Mouse (Mus musculus) embryonic facial prominence, embryonic 14.5 days (tissue): Measurements from ENCODE around the gene Spint1. TPM values are rescaled to one million over a fixed set of nuclear protein-coding genes. Genes with fewer than 3 reads are reported as not detected.
A peak's percentile ranks its signal among the peaks of the same experiment; 100 is the strongest.

Source experiments
- ATAC-seq: fragments of 200-750 bp; cut with Nextera tagmentation; 2 replicates; pipeline ENCODE4 v1.8.0; 2017; ENCODE audit warnings: low read depth, moderate number of reproducible peaks, moderate TSS enrichment
- DNase-seq: peaks from one replicate; pipeline ENCODE4 v3.0.0-alpha.2; 2015; ENCODE audit warnings: low spot score
- H3K27ac ChIP-seq: fragments of 300-500 bp; sonication (generic); replicated peaks from 2 replicates; pipeline ENCODE4 v1.5.1; 2014; ENCODE audit warnings: low read depth, mild to moderate bottlenecking, low read length, moderate library complexity
- H3K27me3 ChIP-seq: fragments of 300-500 bp; sonication (generic); replicated peaks from 2 replicates; pipeline ENCODE4 v1.6.1; 2014; ENCODE audit warnings: low read length; ENCODE audit not compliant: control insufficient read depth, insufficient read depth
- H3K36me3 ChIP-seq: fragments of 300-500 bp; sonication (generic); 2 replicates; pipeline ENCODE4 v1.6.1; 2014; ENCODE audit warnings: low read length, mixed read lengths; ENCODE audit not compliant: control insufficient read depth, insufficient read depth
- H3K4me1 ChIP-seq: fragments of 300-500 bp; sonication (generic); 2 replicates; pipeline ENCODE4 v1.6.1; 2014; ENCODE audit warnings: antibody characterized with exemption, low read length; ENCODE audit not compliant: control insufficient read depth, insufficient read depth
- H3K4me2 ChIP-seq: fragments of 300-500 bp; sonication (generic); 2 replicates; pipeline ENCODE4 v1.6.1; 2014; ENCODE audit warnings: low read depth, mild to moderate bottlenecking, low read length, moderate library complexity, mixed read lengths
- H3K4me3 ChIP-seq: fragments of 300-500 bp; sonication (generic); 2 replicates; pipeline ENCODE4 v1.5.1; 2014; ENCODE audit warnings: low read depth, mild to moderate bottlenecking, low read length
- H3K9ac ChIP-seq: fragments of 300-500 bp; sonication (generic); 2 replicates; pipeline ENCODE4 v1.6.1; 2014; ENCODE audit warnings: low read depth, mild to moderate bottlenecking, low read length, moderate library complexity, mixed read lengths
- H3K9me3 ChIP-seq: fragments of 300-500 bp; sonication (generic); 2 replicates; pipeline ENCODE4 v1.6.1; 2016; ENCODE audit warnings: low read length; ENCODE audit not compliant: control insufficient read depth
- WGBS: fragments of 180-500 bp; shearing (Covaris S2); extraction: QIAGEN DNeasy Blood & Tissue Kit; methylation state at CpG from one replicate; pipeline ENCODE4 v1.1.7; 2014; 5-methylcytosine and 5-hydroxymethylcytosine counted together
- polyA plus RNA-seq: library from polyadenylated mRNA; unstranded; fragments of >200 nt; fragmentation: Nextera tagmentation; extraction: Ambion mirVana; gene quantifications from 2 replicates; pipeline ENCODE4 v1.2.1, GENCODE M21; 2014

The Spint1 gene
- polyA plus RNA-seq, 1 experiment from 2014 or later: 14.1 TPM

GRCm38 (mm10) chr2:119274126-119274525, 37.0 kb downstream of the Spint1 start:
- Histone ChIP-seq H3K27me3 (peaks cover 11% of the 10 kb centered on the region), H3K36me3 (no peaks in the 10 kb centered on the region), H3K4me1 (no peaks in the 10 kb centered on the region), H3K4me2 (no peak overlapping the region), H3K9me3 (no peaks in the 10 kb centered on the region), H3K9ac (no peak overlapping the region), H3K4me3 (no peak overlapping the region), H3K27ac (no peak overlapping the region)
- no peak for DNase-seq
- WGBS: 71% methylated on average over 1 of the region's 1 CpGs
- no peak for ATAC-seq

- H3K36me3 ChIP-seq: no peaks in the 10 kb centered on the region
- no peak overlapping the region for H3K4me2 ChIP-seq
- H3K9ac ChIP-seq: no peak overlapping the region
- ATAC-seq (no peak), DNase-seq (no peak)
- no peaks in the 10 kb centered on the region for H3K4me1 ChIP-seq
- H3K4me3 ChIP-seq: no peak overlapping the region
- no peak overlapping the region for H3K27ac ChIP-seq
- H3K27me3 ChIP-seq: no peaks in the 10 kb centered on the region
- 79% methylated on average over 7 of the region's 7 CpGs for WGBS
- H3K9me3 ChIP-seq: no peaks in the 10 kb centered on the region
Observed at GRCm38 (mm10) chr2:119276926-119277325, 39.8 kb downstream of the Spint1 start.

- Histone ChIP-seq H3K36me3 (no peaks in the 10 kb centered on the region), H3K27me3 (no peaks in the 10 kb centered on the region), H3K9ac (no peak overlapping the region), H3K4me3 (no peak overlapping the region), H3K4me1 (no peaks in the 10 kb centered on the region), H3K9me3 (no peaks in the 10 kb centered on the region), H3K27ac (no peak overlapping the region), H3K4me2 (no peak overlapping the region)
- ATAC-seq: no peak
- 87% methylated on average over 23 of the region's 23 CpGs for WGBS
- DNase-seq: no peak
Observed at GRCm38 (mm10) chr2:119277810-119278209, 40.6 kb downstream of the Spint1 start.

DNA sequence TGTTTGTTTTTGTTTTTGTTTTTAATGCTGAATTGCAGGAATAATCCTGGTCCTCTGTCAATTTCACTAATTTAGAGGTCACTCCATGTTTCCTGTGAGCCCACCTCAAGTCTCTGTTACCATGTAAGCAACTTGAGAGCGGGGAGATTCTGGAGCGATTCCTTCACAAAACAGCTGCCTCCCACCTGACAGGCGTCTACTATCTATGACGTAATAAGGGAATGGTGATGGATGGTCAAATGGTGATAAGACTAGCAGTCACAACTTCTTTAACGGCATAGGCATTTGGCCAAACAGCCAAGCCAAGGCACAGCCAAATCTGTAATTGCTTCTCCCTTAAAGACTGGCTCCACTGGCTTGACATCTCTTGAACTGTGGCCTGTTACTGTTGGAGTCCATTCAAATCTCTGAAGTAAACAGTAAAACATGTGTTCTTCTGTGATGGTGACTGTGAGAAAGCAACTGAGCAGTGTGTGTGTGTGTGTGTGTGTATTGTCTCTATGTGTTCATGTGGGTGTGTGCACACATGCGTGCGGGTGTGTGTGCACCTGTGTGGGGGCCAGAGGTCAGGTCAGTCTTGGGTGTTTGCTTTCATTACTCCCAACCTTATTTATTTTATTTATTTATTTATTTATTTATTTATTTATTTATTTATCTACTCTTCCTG, 44.9 kb downstream of the Spint1 start:
- Histone ChIP-seq H3K27ac (no peak overlapping the region), H3K9me3 (no peaks in the 10 kb centered on the region), H3K27me3 (no peaks in the 10 kb centered on the region), H3K9ac (no peak overlapping the region), H3K36me3 (no peaks in the 10 kb centered on the region), H3K4me2 (no peak overlapping the region), H3K4me1 (no peaks in the 10 kb centered on the region), H3K4me3 (no peak overlapping the region)
- WGBS: 80% methylated on average over 7 of the region's 7 CpGs
- DNase-seq: no peak
- ATAC-seq: no peak

DNA sequence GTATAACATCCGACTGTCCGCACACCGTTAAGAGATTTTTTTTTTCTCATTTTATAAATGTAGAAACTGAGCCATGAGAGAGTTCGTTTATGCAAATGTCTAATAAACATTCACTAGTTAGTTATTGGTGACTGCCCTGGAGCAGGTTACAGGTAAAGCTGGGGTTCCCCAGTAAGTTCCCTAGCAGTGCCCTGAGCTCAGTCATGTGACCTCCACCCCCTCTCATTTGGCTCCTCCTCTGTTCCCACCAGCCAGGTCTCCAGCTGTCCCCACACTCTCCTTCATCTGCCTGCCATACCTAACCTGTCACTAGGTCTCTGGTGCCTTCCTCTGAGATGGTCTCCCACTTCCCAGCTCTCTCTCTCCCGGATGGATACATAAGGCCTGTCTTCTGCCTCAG, 50.2 kb downstream of the Spint1 start:
- H3K27me3 ChIP-seq: no peaks in the 10 kb centered on the region
- H3K27ac ChIP-seq: no peak overlapping the region
- peaks cover 21% of the 10 kb centered on the region for H3K36me3 ChIP-seq
- no peak overlapping the region for H3K4me3 ChIP-seq
- WGBS: 92% methylated on average over 5 of the region's 5 CpGs
- no peaks in the 10 kb centered on the region for H3K9me3 ChIP-seq
- ATAC-seq: no peak
- H3K4me2 ChIP-seq: no peak overlapping the region
- no peak for DNase-seq
- peaks cover 4% of the 10 kb centered on the region; the same call in 1 of the 2 replicates for H3K4me1 ChIP-seq
- H3K9ac ChIP-seq: no peak overlapping the region

DNA sequence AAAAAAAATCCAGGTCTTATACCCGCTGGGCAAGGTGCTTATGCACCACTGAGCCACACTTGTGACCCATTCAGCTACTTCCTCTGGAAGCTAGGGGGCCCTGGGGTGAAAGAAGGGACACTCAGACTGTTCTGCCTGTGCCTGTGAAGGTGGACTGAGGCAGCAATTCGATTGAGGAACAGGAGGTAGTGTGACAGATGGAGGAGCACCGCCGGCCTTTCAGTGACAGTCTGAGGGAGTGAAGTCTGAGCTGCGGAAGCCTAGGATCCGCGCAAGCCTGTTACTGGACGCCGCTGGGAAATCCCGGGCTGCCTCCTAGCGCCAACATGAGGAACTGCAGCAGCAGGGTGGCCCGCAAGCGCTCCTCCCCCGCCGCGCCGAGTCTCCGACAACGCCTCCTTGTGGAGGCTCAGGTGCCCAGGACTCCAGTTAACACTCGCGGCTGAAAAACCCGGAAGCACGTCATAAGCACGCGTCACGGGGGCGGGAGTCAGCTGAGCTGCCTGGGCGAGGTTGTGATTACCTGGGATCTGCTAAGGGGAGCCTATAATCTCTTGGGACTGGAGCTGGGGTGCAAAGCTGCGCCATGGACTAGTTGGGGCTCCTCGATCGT, 51.2 kb downstream of the Spint1 start, which contains the start of gene Vps18:
Gene Vps18 (plus strand): TSS at position 471 of the 613 bp plus-strand sequence.
- H3K4me1 ChIP-seq: peaks cover 4% of the 10 kb centered on the region; the same call in 1 of the 2 replicates
- no peak within 1 kb of the TSS; the same call in 1 of the 2 replicates for H3K27ac ChIP-seq
- under 1% methylated on average over 23 of the region's 31 CpGs for WGBS
- H3K4me3 ChIP-seq: peak within 1 kb of the TSS; percentile 71
- ATAC-seq: peak; percentile 98
- H3K9me3 ChIP-seq: no peaks in the 10 kb centered on the region
- no peaks in the 10 kb centered on the region for H3K27me3 ChIP-seq
- peak within 1 kb of the TSS; percentile 85 for H3K9ac ChIP-seq
- peak; percentile 98 for DNase-seq
- peaks cover 31% of the 10 kb centered on the region for H3K36me3 ChIP-seq
- peak within 1 kb of the TSS; percentile 77 for H3K4me2 ChIP-seq

- H3K36me3 ChIP-seq: peaks cover 37% of the 10 kb centered on the region
- 3% methylated on average over 11 of the region's 11 CpGs for WGBS
- ATAC-seq: no peak
- H3K27ac ChIP-seq: no peak overlapping the region; the same call in 1 of the 2 replicates
- DNase-seq: no peak
- H3K27me3 ChIP-seq: no peaks in the 10 kb centered on the region
- peaks cover 4% of the 10 kb centered on the region; the same call in 1 of the 2 replicates for H3K4me1 ChIP-seq
- peak overlapping the region; percentile 71 for H3K4me3 ChIP-seq
- H3K9me3 ChIP-seq: no peaks in the 10 kb centered on the region
- H3K4me2 ChIP-seq: peak overlapping the region; percentile 77
- peak overlapping the region; percentile 85 for H3K9ac ChIP-seq
Observed at GRCm38 (mm10) chr2:119289014-119289416, 51.9 kb downstream of the Spint1 start.

- Histone ChIP-seq H3K9me3 (no peaks in the 10 kb centered on the region), H3K9ac (no peak overlapping the region), H3K27ac (no peak overlapping the region), H3K4me1 (peaks cover 4% of the 10 kb centered on the region; the same call in 1 of the 2 replicates), H3K4me3 (no peak overlapping the region), H3K4me2 (no peak overlapping the region), H3K36me3 (peaks cover 65% of the 10 kb centered on the region), H3K27me3 (no peaks in the 10 kb centered on the region)
- DNase-seq (no peak), ATAC-seq (no peak)
- 93% methylated on average over 5 of the region's 5 CpGs for WGBS
Observed at GRCm38 (mm10) chr2:119292281-119292680, 55.1 kb downstream of the Spint1 start.
